Mouse (Mus musculus) hindlimb bud, embryonic 11.5 days (tissue): ENCODE data around the gene Fbxl16.

Source experiments
- DNase-seq: peaks from one replicate; pipeline ENCODE4 v3.0.0-alpha.2; 2012; ENCODE audit warnings: low read depth, low spot score; ENCODE audit errors: extremely low spot score

Fbxl16 gene

DNA sequence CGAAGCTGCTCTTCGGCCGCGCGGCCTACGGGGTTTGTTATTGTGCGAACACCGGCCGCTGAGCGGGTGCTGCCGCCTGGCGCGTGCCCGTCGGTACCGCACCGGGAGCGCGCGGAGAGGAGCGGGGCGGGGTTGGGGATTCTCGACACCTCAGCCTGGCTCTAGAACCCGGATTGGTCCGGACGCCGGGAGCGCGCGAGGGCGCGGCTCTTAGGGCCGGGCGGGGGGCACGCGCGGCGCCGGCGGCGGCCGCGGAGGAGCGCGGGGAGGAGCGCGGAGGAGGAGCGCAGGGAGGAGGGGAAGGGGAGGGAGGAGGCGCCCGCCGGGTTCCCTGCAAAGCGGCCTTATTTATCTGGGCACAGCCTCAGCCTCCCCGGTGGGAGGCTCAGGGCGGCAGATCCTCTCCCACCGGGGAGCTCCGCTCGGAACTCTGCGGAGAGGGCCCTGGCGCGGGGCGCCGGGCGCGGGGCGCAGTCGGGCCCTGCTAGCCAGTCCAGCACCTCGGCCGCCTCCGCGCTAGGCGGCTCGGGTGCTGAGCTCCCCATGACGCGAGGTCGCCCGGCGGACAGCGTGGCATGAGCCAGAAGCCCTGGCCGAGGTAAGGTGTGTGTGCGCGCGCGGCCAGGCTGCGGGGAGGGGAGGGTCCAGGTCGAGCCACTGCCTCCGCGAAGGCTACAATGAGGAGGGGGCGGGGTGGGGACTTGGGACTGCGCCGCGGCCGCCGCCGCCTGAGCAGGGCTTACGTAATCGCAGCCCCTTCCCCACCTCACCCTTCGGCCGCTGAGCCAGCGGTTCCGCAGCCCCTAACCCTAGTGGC lies at the start of gene Fbxl16:
TSS of gene Fbxl16 (plus strand) at position 297 of the 817 bp plus-strand sequence.
- no peak for DNase-seq

GRCm38 (mm10) chr17:25760148-25760547 lies 48.7 kb upstream of the Fbxl16 start:
- DNase-seq: no peak

DNA sequence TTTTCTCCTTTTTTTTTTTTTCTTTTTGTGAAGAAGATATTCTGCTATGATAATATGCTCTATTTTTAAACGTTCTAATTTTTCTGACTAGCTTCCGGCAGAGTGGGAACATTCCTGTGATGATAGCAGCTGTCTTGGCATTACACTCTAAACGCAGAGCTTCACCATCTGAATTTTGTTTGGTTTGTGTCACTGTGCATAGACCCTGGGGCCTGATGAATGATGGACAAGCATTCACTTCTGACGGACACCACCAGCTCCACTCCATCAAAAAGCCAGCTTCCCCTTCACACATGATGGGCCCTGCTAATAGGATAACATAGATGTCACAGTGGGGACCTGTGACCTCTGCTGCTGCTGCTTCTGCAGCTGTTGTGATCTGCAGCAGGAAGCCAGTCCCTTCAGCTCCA lies 47.3 kb upstream of the Fbxl16 start:
- no peak for DNase-seq

GRCm38 (mm10) chr17:25762591-25762990 lies 46.3 kb upstream of the Fbxl16 start:
- no peak for DNase-seq

GRCm38 (mm10) chr17:25765886-25766285 lies 43.0 kb upstream of the Fbxl16 start:
- DNase-seq: no peak

GRCm38 (mm10) chr17:25769331-25769730 lies 39.6 kb upstream of the Fbxl16 start:
- DNase-seq: no peak

GRCm38 (mm10) chr17:25773549-25774120 lies 35.2 kb upstream of the Fbxl16 start, which contains the start of gene Narfl:
TSS of gene Narfl (plus strand) at chr17:25773776.
- peak; percentile 98 for DNase-seq

DNA sequence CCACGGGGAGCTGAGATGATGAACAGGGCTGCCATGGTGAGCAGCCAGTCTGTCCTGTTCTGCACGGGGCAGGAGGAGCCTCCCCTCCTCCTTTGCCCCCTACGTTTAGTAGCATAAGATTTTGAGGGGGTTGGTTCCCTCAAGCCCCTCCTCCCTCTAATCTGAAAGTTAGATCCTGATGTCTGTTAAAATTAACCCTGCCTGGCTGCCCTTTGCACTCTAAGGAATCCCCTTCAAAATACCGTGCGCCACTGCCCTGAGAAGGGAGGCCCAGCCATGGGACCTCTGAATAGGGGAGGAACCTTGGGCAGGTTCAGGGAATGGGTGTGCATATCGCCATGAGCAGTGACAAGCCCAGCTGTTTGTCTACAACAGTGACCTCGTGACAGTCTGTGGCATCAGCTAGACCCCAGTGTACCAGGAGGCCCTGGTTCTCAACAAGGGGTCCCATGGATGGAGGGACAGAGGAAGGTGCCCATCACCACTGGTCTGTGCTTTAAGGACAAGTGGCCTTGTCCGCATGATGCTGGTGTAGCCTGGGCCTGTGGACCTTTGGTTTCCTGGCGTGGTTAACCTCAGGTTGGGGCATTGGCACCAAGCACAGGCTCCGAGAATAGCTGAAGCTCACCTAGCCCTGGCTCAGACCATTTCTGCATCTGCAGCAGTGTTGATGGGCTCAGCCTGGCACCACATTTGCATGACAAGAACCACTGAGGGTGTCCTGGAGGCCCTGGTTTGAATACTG lies 33.4 kb upstream of the Fbxl16 start:
- DNase-seq: no peak

- DNase-seq: no peak
Observed at GRCm38 (mm10) chr17:25777948-25778347, 30.9 kb upstream of the Fbxl16 start.

DNA sequence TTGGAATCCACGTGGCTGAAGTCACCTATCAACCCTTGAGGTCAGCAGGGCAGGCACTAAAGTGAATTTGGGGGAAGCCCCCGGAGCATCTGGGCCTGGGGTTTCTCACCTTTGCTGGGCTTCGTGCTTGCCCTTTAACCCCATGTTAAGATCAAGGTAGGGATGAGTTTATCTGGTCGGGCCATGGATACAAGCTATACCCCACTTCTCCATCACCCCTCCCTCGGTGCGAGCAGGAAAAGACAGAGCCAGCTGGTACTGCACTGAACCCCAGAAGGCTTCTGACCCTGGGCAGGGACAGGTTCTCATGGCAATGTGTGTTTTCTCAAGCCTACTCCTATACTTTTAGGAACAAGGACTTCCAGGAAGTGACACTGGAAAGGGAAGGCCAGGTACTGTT lies 27.5 kb upstream of the Fbxl16 start:
- DNase-seq: no peak

- DNase-seq: no peak
Observed at GRCm38 (mm10) chr17:25783086-25783485, 25.8 kb upstream of the Fbxl16 start.

DNA sequence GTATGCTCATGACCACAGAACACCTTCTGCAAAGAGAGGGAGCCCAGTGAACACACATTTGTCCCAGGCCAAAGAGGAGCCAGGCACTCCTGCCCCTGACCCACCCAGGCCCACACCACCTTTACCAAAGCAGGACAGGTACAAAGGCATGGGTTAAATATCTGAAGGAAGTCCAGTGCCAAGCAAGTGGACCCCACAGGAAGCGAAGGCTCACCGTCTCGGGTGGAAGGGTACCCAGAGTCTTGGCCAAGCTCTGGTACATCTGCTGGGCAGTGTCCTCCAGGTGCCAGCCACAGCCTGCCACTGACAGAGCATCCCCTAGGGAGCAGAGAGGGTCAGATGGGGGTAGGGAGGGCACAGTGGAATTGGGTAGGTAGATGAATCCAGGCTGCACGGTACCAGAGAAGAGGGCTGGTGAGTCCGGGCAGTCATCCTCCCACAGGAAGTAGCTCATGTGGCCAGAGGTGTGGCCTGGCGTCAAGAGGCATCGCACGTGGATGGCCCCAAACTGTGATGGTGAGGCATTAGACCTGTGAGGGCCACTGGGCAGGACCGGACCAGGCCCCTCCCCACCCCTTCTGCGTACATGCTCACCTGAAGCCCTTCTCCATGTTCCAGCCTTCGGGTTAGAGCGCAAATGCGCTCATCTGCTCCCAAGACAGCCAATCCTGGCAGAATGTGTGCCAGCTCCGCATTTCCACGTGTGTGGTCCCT lies 24.9 kb upstream of the Fbxl16 start:
- no peak for DNase-seq

DNA sequence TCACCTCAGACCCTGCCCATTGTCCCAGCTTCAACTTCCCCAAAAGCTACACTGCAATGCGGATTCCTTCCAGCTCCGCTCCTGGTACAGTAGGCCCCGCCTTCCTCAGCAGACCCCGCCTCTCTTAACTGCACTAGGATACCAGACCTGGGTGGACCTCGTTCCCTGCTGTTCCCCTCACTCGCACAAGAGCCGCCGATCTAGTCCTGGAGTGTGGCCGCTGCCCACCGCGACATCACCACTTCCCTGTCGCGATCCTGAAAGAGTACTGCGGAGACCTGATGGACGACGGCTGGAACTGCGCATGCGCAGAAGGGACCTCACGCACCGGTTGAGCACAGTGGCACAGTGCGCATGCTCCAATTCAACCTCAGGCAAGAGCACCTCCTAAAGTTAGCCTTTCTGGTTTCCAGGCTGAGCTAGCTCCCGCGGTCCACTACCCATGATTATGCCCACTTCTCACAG lies 23.6 kb upstream of the Fbxl16 start, which contains the start of gene Haghl:
TSS of gene Haghl (minus strand) at position 393 of the 465 bp plus-strand sequence.
- peak; percentile 92 for DNase-seq

DNA sequence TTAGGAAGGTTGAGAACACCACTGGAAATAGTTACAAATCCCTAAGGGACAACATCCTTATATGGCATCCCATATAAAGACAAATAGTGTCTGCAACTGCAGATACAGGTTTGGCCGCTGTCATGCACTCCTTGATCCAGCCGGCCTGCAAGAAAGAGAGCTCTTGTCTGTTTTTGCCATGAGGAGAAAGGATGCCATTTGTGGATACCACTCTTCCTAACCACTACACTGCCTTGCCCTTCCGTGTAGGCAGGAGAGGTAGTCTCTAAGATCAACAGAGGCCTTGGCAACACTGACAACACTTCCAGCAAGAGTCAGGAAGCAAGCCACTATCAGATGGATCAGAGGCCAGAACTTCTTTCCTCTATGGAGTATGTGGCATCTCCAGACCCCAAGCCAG lies 22.6 kb upstream of the Fbxl16 start, which contains the start of gene Ccdc78:
TSS of gene Ccdc78 (plus strand) at position 301 of the 400 bp plus-strand sequence.
- no peak for DNase-seq

GRCm38 (mm10) chr17:25786781-25787504 lies 21.9 kb upstream of the Fbxl16 start:
- DNase-seq: no peak

GRCm38 (mm10) chr17:25791320-25791842 lies 17.5 kb upstream of the Fbxl16 start:
- no peak for DNase-seq

DNA sequence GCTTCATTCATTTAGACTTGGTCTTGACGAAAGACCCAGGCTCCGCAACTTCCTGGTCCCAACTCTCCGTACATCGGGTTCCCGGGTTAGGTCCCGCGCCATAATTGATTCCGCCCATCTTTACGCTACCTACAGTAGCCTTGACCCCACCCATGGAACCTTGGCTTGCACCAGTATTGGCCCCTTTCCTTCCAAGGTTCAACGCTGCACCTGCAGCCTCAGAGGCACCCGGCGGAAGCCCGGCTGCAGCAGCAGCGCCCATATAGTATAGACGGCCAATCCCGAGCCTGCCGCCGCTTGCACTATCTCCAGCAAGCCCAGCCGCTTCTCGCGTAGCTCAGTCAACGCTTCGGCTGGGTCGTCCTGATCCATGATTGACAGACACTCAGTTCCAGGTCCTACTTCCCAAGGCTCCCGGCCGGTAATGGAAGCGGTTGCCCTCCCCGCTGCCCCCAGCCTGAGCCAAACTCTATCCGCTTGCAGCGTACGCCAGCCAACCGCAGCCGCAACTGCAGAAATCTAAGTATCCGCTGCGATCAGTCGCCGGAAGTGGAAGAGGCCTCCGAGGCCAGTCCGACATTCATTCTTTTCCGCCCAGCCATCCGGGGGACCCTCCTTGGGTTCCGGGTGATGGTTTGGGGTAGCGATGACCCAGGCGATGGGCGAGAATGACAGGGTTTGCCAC lies 16.9 kb upstream of the Fbxl16 start:
- peak; percentile 47 for DNase-seq

- DNase-seq: no peak
Observed at GRCm38 (mm10) chr17:25792615-25793014, 16.3 kb upstream of the Fbxl16 start, which contains the start of gene Fam173a. TSS of gene Fam173a (minus strand) at chr17:25792901.

GRCm38 (mm10) chr17:25794197-25794596 lies 14.7 kb upstream of the Fbxl16 start:
- no peak for DNase-seq
